Mouse (Mus musculus) heart, adult 9 months (tissue): ENCODE results near the gene Rtkn2.
A peak's percentile ranks its signal among the peaks of the same experiment; 100 is the strongest.

Experiments
- DNase-seq, 2 experiments: peaks; one replicate each; pipeline ENCODE4 v3.0.0; 2022; ENCODE audit warnings: low spot score in 2 of 2

Gene Rtkn2

GRCm38 (mm10) chr10:67979401-67980157, at the start of gene Rtkn2:
TSS of gene Rtkn2 (plus strand) at chr10:67979570.
- peak; percentile 73 to 80 for DNase-seq

GRCm38 (mm10) chr10:67931328-67931727, 48.0 kb upstream of the Rtkn2 start:
- DNase-seq, result no peak

GRCm38 (mm10) chr10:67932780-67933179, 46.6 kb upstream of the Rtkn2 start:
- DNase-seq, result no peak

GRCm38 (mm10) chr10:67936944-67937343, 42.4 kb upstream of the Rtkn2 start:
- no peak for DNase-seq

- DNase-seq, result no peak
Observed at GRCm38 (mm10) chr10:67937775-67938174, 41.6 kb upstream of the Rtkn2 start.

- no peak for DNase-seq
Observed at GRCm38 (mm10) chr10:67939546-67939945, 39.8 kb upstream of the Rtkn2 start.

GRCm38 (mm10) chr10:67943513-67943912, 35.9 kb upstream of the Rtkn2 start:
- no peak for DNase-seq

GRCm38 (mm10) chr10:67950059-67950748, 29.2 kb upstream of the Rtkn2 start:
- no peak for DNase-seq

- no peak for DNase-seq
Observed at GRCm38 (mm10) chr10:67951690-67952089, 27.7 kb upstream of the Rtkn2 start.

- no peak for DNase-seq
Observed at GRCm38 (mm10) chr10:67955982-67956381, 23.4 kb upstream of the Rtkn2 start.

- DNase-seq, result no peak
Observed at GRCm38 (mm10) chr10:67959982-67960381, 19.4 kb upstream of the Rtkn2 start.

- no peak for DNase-seq
Observed at GRCm38 (mm10) chr10:67962496-67962895, 16.9 kb upstream of the Rtkn2 start.

GRCm38 (mm10) chr10:67964060-67964459, 15.3 kb upstream of the Rtkn2 start:
- DNase-seq, result no peak

GRCm38 (mm10) chr10:67965251-67965986, 14.0 kb upstream of the Rtkn2 start:
- DNase-seq, result no peak

- DNase-seq, result peak; percentile 41 to 81
Observed at GRCm38 (mm10) chr10:67966102-67966501, 13.3 kb upstream of the Rtkn2 start.

- DNase-seq, result no peak
Observed at GRCm38 (mm10) chr10:67966983-67967382, 12.4 kb upstream of the Rtkn2 start.

GRCm38 (mm10) chr10:67971166-67971796, 8.1 kb upstream of the Rtkn2 start:
- no peak for DNase-seq

GRCm38 (mm10) chr10:67977271-67977670, 2.1 kb upstream of the Rtkn2 start:
- DNase-seq, result no peak

GRCm38 (mm10) chr10:67983776-67984175, 4.4 kb downstream of the Rtkn2 start:
- DNase-seq, result no peak

GRCm38 (mm10) chr10:67984271-67984943, 5.0 kb downstream of the Rtkn2 start:
- DNase-seq, result peak in 1 of 2 experiments; percentile 20

GRCm38 (mm10) chr10:67985100-67985499, 5.7 kb downstream of the Rtkn2 start:
- DNase-seq, result no peak
